Mouse (Mus musculus): ENCODE results near the gene Wscd2. TPM values are rescaled to one million over a fixed set of nuclear protein-coding genes. Genes with fewer than 3 reads are reported as not detected.

Wscd2 gene
- polyA plus RNA-seq, 1 experiment, result 13.6 TPM

DNA sequence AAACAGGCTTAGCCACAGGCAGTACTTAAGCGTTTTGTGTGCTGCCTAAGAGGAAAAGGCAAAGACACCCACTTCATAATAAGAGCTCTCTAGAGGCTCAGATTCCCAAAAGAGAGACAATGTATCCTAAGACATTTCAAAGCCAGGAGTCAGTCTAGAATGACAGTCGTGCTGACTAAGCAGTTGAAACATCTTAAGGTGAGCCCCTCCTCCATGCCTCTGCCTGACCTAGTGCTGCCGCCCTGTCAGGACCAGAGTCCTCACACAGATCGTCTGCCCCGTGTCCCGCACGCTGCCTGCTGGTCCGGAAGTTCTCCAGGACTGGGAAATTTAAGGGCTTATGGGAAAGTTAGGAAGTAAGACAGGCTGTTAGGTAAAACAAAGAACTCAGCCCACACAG lies 22.4 kb upstream of the Wscd2 start:
- H3K27ac ChIP-seq (ENCODE audit: control insufficient read depth, insufficient read depth, low read depth, low read length), result no peak overlapping the region
- no peaks in the 10 kb centered on the region for H3K27me3 ChIP-seq (ENCODE audit: control insufficient read depth, insufficient read depth, low read length)
- H3K4me1 ChIP-seq (ENCODE audit: control insufficient read depth, insufficient read depth, low read length), result peaks cover 11% of the 10 kb centered on the region
- no peak overlapping the region for H3K4me3 ChIP-seq (ENCODE audit: control insufficient read depth, low read depth, low read length)
- H3K36me3 ChIP-seq (ENCODE audit: control insufficient read depth, insufficient read depth, low read length), result no peaks in the 10 kb centered on the region
- no peak for TF ChIP-seq POLR2A (IDR thresholded peaks at IDR 0.05; ENCODE audit: control insufficient read depth, low read depth, low read length)
- no peak for TF ChIP-seq CTCF (IDR thresholded peaks at IDR 0.05; ENCODE audit: control insufficient read depth, insufficient read depth, insufficient replicate concordance, low read depth, low read length)

- Histone ChIP-seq H3K4me1 (ENCODE audit: control insufficient read depth, insufficient read depth, low read length) (peaks cover 10% of the 10 kb centered on the region), H3K27ac (ENCODE audit: control insufficient read depth, insufficient read depth, low read depth, low read length) (no peak overlapping the region), H3K27me3 (ENCODE audit: control insufficient read depth, insufficient read depth, low read length) (no peaks in the 10 kb centered on the region), H3K36me3 (ENCODE audit: control insufficient read depth, insufficient read depth, low read length) (no peaks in the 10 kb centered on the region), H3K4me3 (ENCODE audit: control insufficient read depth, low read depth, low read length) (no peak overlapping the region)
- TF ChIP-seq CTCF (IDR thresholded peaks at IDR 0.05; ENCODE audit: control insufficient read depth, insufficient read depth, insufficient replicate concordance, low read depth, low read length) (no peak), POLR2A (IDR thresholded peaks at IDR 0.05; ENCODE audit: control insufficient read depth, low read depth, low read length) (no peak)
Measured at GRCm38 (mm10) chr5:113468625-113469024, 21.5 kb upstream of the Wscd2 start.

DNA sequence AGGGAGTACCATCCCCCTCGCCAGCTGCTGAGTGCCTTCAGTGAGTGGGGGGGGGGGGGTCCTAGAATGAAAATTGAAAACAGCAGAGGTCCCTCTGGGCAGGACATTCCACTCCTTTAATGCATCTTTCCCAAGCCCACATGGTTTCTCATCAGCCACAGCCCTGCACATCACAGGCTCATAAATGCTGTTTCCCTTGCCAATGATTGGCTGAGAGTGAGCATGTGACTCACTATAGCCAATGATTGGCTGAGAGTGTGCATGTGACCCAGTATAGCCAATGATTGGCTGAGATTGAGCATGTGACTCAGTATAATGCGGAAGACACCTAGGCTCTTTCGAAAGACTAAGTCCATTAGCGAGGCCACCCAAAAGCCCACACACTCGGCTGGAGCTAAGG lies 20.9 kb upstream of the Wscd2 start:
- peaks cover 8% of the 10 kb centered on the region for H3K4me1 ChIP-seq (ENCODE audit: control insufficient read depth, insufficient read depth, low read length)
- H3K27ac ChIP-seq (ENCODE audit: control insufficient read depth, insufficient read depth, low read depth, low read length), result no peak overlapping the region
- TF ChIP-seq CTCF (IDR thresholded peaks at IDR 0.05; ENCODE audit: control insufficient read depth, insufficient read depth, insufficient replicate concordance, low read depth, low read length), result no peak
- no peak for TF ChIP-seq POLR2A (IDR thresholded peaks at IDR 0.05; ENCODE audit: control insufficient read depth, low read depth, low read length)

DNA sequence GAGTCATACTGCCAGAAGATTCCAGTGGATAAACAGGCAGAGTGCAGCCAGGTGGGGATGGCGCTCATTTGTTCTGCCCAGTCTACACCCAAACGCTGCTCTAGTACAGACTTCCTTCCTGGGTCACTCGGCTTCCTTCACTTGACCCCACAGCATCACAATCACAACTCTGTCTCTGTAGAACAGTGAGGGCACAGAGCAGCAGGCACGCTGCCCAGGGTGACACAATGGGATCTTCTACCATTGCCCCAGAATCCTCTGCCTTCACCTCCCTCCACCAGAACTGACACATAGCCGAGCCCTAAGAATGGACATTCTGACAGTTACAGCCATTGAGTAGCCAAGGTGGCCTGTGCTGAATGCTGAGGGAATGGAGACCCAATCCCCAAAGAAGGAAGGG lies 20.3 kb upstream of the Wscd2 start:
- TF ChIP-seq POLR2A (IDR thresholded peaks at IDR 0.05; ENCODE audit: control insufficient read depth, low read depth, low read length) (no peak), CTCF (IDR thresholded peaks at IDR 0.05; ENCODE audit: control insufficient read depth, insufficient read depth, insufficient replicate concordance, low read depth, low read length) (no peak)
- no peak overlapping the region for H3K4me3 ChIP-seq (ENCODE audit: control insufficient read depth, low read depth, low read length)
- peaks cover 8% of the 10 kb centered on the region for H3K4me1 ChIP-seq (ENCODE audit: control insufficient read depth, insufficient read depth, low read length)
- no peaks in the 10 kb centered on the region for H3K27me3 ChIP-seq (ENCODE audit: control insufficient read depth, insufficient read depth, low read length)
- H3K36me3 ChIP-seq (ENCODE audit: control insufficient read depth, insufficient read depth, low read length), result no peaks in the 10 kb centered on the region
- no peak overlapping the region for H3K27ac ChIP-seq (ENCODE audit: control insufficient read depth, insufficient read depth, low read depth, low read length)

More for the DNA sequence above, 20.9 kb upstream of the Wscd2 start:
- Histone ChIP-seq H3K4me3 (ENCODE audit: control insufficient read depth, low read depth, low read length) (peak overlapping the region; percentile 33; the same call in 1 of the 2 replicates), H3K36me3 (ENCODE audit: control insufficient read depth, insufficient read depth, low read length) (no peaks in the 10 kb centered on the region), H3K27me3 (ENCODE audit: control insufficient read depth, insufficient read depth, low read length) (no peaks in the 10 kb centered on the region)

DNA sequence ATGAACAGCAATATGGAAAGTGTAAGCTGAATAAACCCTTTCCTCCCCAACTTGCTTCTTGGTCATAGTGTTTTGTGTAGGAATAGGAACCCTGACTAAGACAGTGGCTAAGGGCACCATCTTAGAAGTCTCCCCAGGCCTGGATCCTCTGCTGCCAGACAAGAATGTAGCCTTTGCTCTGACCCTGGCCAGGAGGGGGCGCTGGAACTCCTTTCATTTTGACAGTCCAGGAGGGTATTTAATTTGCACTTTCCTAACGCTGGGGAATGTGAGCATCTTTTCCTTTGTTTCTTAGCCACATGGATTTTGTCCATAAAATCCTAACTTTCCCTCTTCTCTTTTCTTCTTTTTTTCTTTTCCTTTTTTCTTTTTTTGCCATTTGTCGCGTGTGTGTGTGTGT lies 18.7 kb upstream of the Wscd2 start:
- no peak for TF ChIP-seq POLR2A (IDR thresholded peaks at IDR 0.05; ENCODE audit: control insufficient read depth, low read depth, low read length)
- TF ChIP-seq CTCF (IDR thresholded peaks at IDR 0.05; ENCODE audit: control insufficient read depth, insufficient read depth, insufficient replicate concordance, low read depth, low read length), result peak; percentile 49; the same call in 1 of the 2 replicates
- Histone ChIP-seq H3K4me3 (ENCODE audit: control insufficient read depth, low read depth, low read length) (no peak overlapping the region), H3K4me1 (ENCODE audit: control insufficient read depth, insufficient read depth, low read length) (peaks cover 8% of the 10 kb centered on the region), H3K36me3 (ENCODE audit: control insufficient read depth, insufficient read depth, low read length) (no peaks in the 10 kb centered on the region), H3K27me3 (ENCODE audit: control insufficient read depth, insufficient read depth, low read length) (no peaks in the 10 kb centered on the region), H3K27ac (ENCODE audit: control insufficient read depth, insufficient read depth, low read depth, low read length) (no peak overlapping the region)

- Histone ChIP-seq H3K4me3 (ENCODE audit: control insufficient read depth, low read depth, low read length) (no peak overlapping the region), H3K36me3 (ENCODE audit: control insufficient read depth, insufficient read depth, low read length) (no peaks in the 10 kb centered on the region), H3K4me1 (ENCODE audit: control insufficient read depth, insufficient read depth, low read length) (peaks cover 8% of the 10 kb centered on the region), H3K27me3 (ENCODE audit: control insufficient read depth, insufficient read depth, low read length) (no peaks in the 10 kb centered on the region), H3K27ac (ENCODE audit: control insufficient read depth, insufficient read depth, low read depth, low read length) (no peak overlapping the region)
- TF ChIP-seq POLR2A (IDR thresholded peaks at IDR 0.05; ENCODE audit: control insufficient read depth, low read depth, low read length) (no peak), CTCF (IDR thresholded peaks at IDR 0.05; ENCODE audit: control insufficient read depth, insufficient read depth, insufficient replicate concordance, low read depth, low read length) (no peak)
Measured at GRCm38 (mm10) chr5:113472339-113472738, 17.8 kb upstream of the Wscd2 start.

DNA sequence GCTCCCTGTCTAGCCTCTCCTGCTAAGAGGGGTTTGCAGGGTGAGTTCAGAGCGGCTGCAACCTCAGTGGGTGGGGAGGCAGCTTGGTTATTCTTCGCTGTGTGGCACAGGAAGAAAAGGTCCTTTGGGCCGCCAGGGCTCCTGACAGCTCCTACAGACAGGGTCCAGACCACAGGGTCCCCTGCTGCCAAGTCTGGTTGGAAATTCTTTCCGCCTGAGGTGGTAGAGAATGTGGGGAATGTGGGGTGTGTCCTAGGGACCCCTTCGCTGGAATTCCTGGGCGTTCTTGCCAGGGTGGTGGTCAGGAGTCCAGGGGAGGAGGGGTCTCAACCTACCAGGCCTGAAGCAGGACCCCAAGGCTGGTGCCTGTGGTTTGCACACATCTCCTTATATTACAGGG lies 13.3 kb upstream of the Wscd2 start:
- H3K27me3 ChIP-seq (ENCODE audit: control insufficient read depth, insufficient read depth, low read length), result no peaks in the 10 kb centered on the region
- no peak overlapping the region for H3K27ac ChIP-seq (ENCODE audit: control insufficient read depth, insufficient read depth, low read depth, low read length)
- no peak for TF ChIP-seq CTCF (IDR thresholded peaks at IDR 0.05; ENCODE audit: control insufficient read depth, insufficient read depth, insufficient replicate concordance, low read depth, low read length)
- TF ChIP-seq POLR2A (IDR thresholded peaks at IDR 0.05; ENCODE audit: control insufficient read depth, low read depth, low read length), result no peak
- H3K4me1 ChIP-seq (ENCODE audit: control insufficient read depth, insufficient read depth, low read length), result no peaks in the 10 kb centered on the region
- no peaks in the 10 kb centered on the region for H3K36me3 ChIP-seq (ENCODE audit: control insufficient read depth, insufficient read depth, low read length)
- no peak overlapping the region for H3K4me3 ChIP-seq (ENCODE audit: control insufficient read depth, low read depth, low read length)

DNA sequence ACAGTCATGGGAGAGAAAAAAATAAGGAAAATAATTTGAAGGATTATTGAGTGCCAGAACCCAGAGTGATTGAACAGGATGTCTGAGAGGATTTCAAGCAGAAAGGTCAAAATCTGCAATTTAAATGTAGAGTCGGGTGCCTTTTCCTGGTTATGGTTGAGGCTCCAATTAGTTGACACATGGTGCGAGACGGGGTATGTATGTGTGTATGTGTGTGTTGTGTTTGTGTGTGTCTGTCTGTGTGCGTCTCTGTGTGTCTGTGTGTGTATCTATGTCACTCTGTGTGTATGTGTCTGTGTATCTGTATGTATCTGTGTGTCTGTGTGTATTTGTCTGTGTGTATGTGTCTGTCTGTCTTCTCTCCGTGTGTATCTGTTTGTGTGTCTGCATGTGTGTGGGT lies 11.1 kb upstream of the Wscd2 start:
- H3K27me3 ChIP-seq (ENCODE audit: control insufficient read depth, insufficient read depth, low read length), result no peaks in the 10 kb centered on the region
- H3K27ac ChIP-seq (ENCODE audit: control insufficient read depth, insufficient read depth, low read depth, low read length), result no peak overlapping the region
- no peaks in the 10 kb centered on the region for H3K4me1 ChIP-seq (ENCODE audit: control insufficient read depth, insufficient read depth, low read length)
- H3K36me3 ChIP-seq (ENCODE audit: control insufficient read depth, insufficient read depth, low read length), result no peaks in the 10 kb centered on the region
- TF ChIP-seq POLR2A (IDR thresholded peaks at IDR 0.05; ENCODE audit: control insufficient read depth, low read depth, low read length), result no peak
- no peak for TF ChIP-seq CTCF (IDR thresholded peaks at IDR 0.05; ENCODE audit: control insufficient read depth, insufficient read depth, insufficient replicate concordance, low read depth, low read length)
- no peak overlapping the region for H3K4me3 ChIP-seq (ENCODE audit: control insufficient read depth, low read depth, low read length)

Measured in testis, adult 2 months (tissue).